ENCODE assay signal across 18 mouse cellular contexts in genomic region chr9:42927498-42927897, GRCm38 (mm10). TPM values are rescaled to one million over a fixed set of nuclear protein-coding genes. Genes with fewer than 3 reads are reported as not detected.
DNase-seq lines count a peak whose midpoint lies in the region; ATAC-seq and TF ChIP-seq lines count a peak whose summit lies in the region.
"Had no signal": no experiment of that assay in that cellular context is flagged by ENCODE, and none has a peak within 500 bp of the region (broad histone marks: within the 10 kb centered on the region; RNA-seq: fewer than 3 reads in every experiment).

No protein-coding gene starts in this region.

- no peaks in the 10 kb centered on the region for H3K4me1 ChIP-seq in heart, postnatal 0 days (ENCODE audit: control insufficient read depth, insufficient read depth)
- peaks cover 19% of the 10 kb centered on the region for H3K4me1 ChIP-seq in testis, adult 2 months (ENCODE audit: control insufficient read depth, insufficient read depth, low read length)

- no peak overlapping the region for H3K4me3 ChIP-seq in heart, postnatal 0 days (ENCODE audit: low read depth, low read length)
- peak overlapping the region; percentile 71 for H3K4me3 ChIP-seq in testis, adult 2 months (ENCODE audit: control insufficient read depth, low read depth, low read length)
- H3K4me3 ChIP-seq: embryonic facial prominence, embryonic 13.5 days; layer of hippocampus, adult 2 months; limb, embryonic 15.5 days; midbrain, embryonic 13.5 days had no signal

- H3K36me3 ChIP-seq in heart, postnatal 0 days (replicated peaks; ENCODE audit: control insufficient read depth, insufficient read depth, low read length): no peaks in the 10 kb centered on the region
- H3K36me3 ChIP-seq in testis, adult 2 months (ENCODE audit: control insufficient read depth, insufficient read depth, low read length): no peaks in the 10 kb centered on the region
- H3K36me3 ChIP-seq: embryonic facial prominence, embryonic 13.5 days; limb, embryonic 15.5 days; midbrain, embryonic 13.5 days had no signal

- 47% methylated on average over 10 of the region's 10 CpGs for WGBS in heart, postnatal 0 days

- H3K9me3 ChIP-seq in heart, postnatal 0 days (replicated peaks; ENCODE audit: control insufficient read depth, low read length): no peaks in the 10 kb centered on the region
- H3K9me3 ChIP-seq: embryonic facial prominence, embryonic 13.5 days; limb, embryonic 15.5 days; midbrain, embryonic 13.5 days had no signal

- TF ChIP-seq CTCF in heart, postnatal 0 days (IDR thresholded peaks at IDR 0.05; ENCODE audit: low read depth): no peak
- no peak for TF ChIP-seq CTCF in testis, adult 2 months (IDR thresholded peaks at IDR 0.05; ENCODE audit: control insufficient read depth, insufficient read depth, insufficient replicate concordance, low read depth, low read length)

- TF ChIP-seq POLR2A in testis, adult 2 months (IDR thresholded peaks at IDR 0.05; ENCODE audit: control insufficient read depth, low read depth, low read length): no peak; the same call in 1 of the 2 replicates

- intact Hi-C loops in heart, postnatal 25 days (cut with DNase I): no loop called here
- intact Hi-C loops in heart, postnatal 10 days (cut with DNase I): no loop called here

- H3K9ac ChIP-seq in heart, postnatal 0 days (replicated peaks; ENCODE audit: low read depth, low read length): no peak overlapping the region
- H3K9ac ChIP-seq: embryonic facial prominence, embryonic 13.5 days; forebrain, postnatal 0 days; limb, embryonic 15.5 days; midbrain, embryonic 13.5 days had no signal

- H3K4me2 ChIP-seq in heart, postnatal 0 days (ENCODE audit: low read depth, low read length): no peak overlapping the region
- H3K4me2 ChIP-seq: embryonic facial prominence, embryonic 13.5 days; limb, embryonic 15.5 days; midbrain, embryonic 13.5 days had no signal

- peaks cover 18% of the 10 kb centered on the region for H3K27me3 ChIP-seq in heart, postnatal 0 days (ENCODE audit: control insufficient read depth, insufficient read depth, low read length)
- H3K27me3 ChIP-seq in testis, adult 2 months (ENCODE audit: control insufficient read depth, insufficient read depth, low read length): no peaks in the 10 kb centered on the region
- H3K27me3 ChIP-seq: limb, embryonic 15.5 days; midbrain, embryonic 13.5 days had no signal

- no peak for TF ChIP-seq EP300 in heart, postnatal 0 days (IDR thresholded peaks at IDR 0.05; ENCODE audit: low read depth)

- no peak for DNase-seq in heart, postnatal 0 days (ENCODE audit: low spot score)
- no peak for DNase-seq in heart, postnatal 25 days (ENCODE audit: low spot score)
- no peak for DNase-seq in testis, postnatal 10 days (ENCODE audit: low spot score)
- peak; percentile 19 to 65 for DNase-seq in lung, postnatal 4 days
- DNase-seq in thymus, postnatal 36 days: no peak
- no peak for DNase-seq in c-Kit-positive CD71-positive TER-119-positive erythroid progenitor cells, embryonic 14.5 days (ENCODE audit: low spot score)
- DNase-seq in heart, postnatal 10 days: no peak
- DNase-seq: adrenal gland, postnatal 10 days; cerebellum, adult 11 months; forebrain, postnatal 0 days; spleen, adult 18-20 months; thymus, adult 18-20 months had no signal

- no peak overlapping the region for H3K27ac ChIP-seq in heart, postnatal 0 days (ENCODE audit: low read depth)
- H3K27ac ChIP-seq in testis, adult 2 months (ENCODE audit: control insufficient read depth, insufficient read depth, low read depth, low read length): no peak overlapping the region
- H3K27ac ChIP-seq: embryonic facial prominence, embryonic 13.5 days; layer of hippocampus, adult 2 months; limb, embryonic 15.5 days; midbrain, embryonic 13.5 days had no signal

- ATAC-seq in heart, postnatal 0 days (ENCODE audit: insufficient read depth, low read depth): peak; percentile 44; the same call in 1 of the 2 replicates
- ATAC-seq: forebrain, postnatal 0 days; midbrain, embryonic 13.5 days had no signal

RNA-seq across cellular contexts. Expression of gene Grik4, which starts 16.8 kb away (rescaled TPM):
- total RNA-seq in heart, postnatal 0 days (2014; rRNA removed; ENCODE audit: low replicate concordance): not detected in 2 replicates
- 0.03 TPM in 2 replicates for polyA plus RNA-seq in heart, postnatal 0 days (2015; fragmentation: Nextera tagmentation; extraction: Ambion mirVana)
- under 1 TPM; 0.03 to 0.08 TPM for total RNA-seq in heart, postnatal 25 days (2021)
- polyA plus RNA-seq in testis, adult 2 months (2012; rRNA removed): 2.8 and 2.9 TPM in 2 replicates
- under 1 TPM in 1 of 2 experiments, not detected in 1; 0.07 TPM for total RNA-seq in heart, postnatal 10 days (2021)
- polyA plus RNA-seq: C2C12 had no signal

Comparison
In these comparisons a context has a peak if more than half of its experiments do, and no peak if none do; other contexts are left out.
1. DNase-seq: peak in lung, postnatal 4 days (2 of 2); none in heart, postnatal 0 days (single experiment), heart, postnatal 25 days (single experiment), testis, postnatal 10 days (single experiment), thymus, postnatal 36 days (0 of 2), c-Kit-positive CD71-positive TER-119-positive erythroid progenitor cells, embryonic 14.5 days (single experiment) and heart, postnatal 10 days (0 of 2).